Mouse (Mus musculus): ENCODE data around the gene 4930470P17Rik. TPM values are rescaled to one million over a fixed set of nuclear protein-coding genes. Genes with fewer than 3 reads are reported as not detected.

4930470P17Rik gene
- total and polyA plus RNA-seq, 3 experiments: not detected

- no peaks in the 10 kb centered on the region for H3K4me1 ChIP-seq (ENCODE audit: control insufficient read depth in 1 of 2, insufficient read depth in 2 of 2)
- DNase-seq (ENCODE audit: extremely low read depth): no peak
- H3K27ac ChIP-seq (ENCODE audit: insufficient read depth, low read depth): no peak overlapping the region
- dilution Hi-C loops (cut with MboI; ENCODE audit: extremely low pct_ligation_motif_present, extremely low pct_unique_long_range_greater_than_20kb, low sequenced_read_pairs): no loop called here
- in situ Hi-C loops (cut with MboI; ENCODE audit: low pct_ligation_motif_present, low pct_unique_long_range_greater_than_20kb, low sequenced_read_pairs): no loop called here
- no peak for TF ChIP-seq POLR2A (IDR thresholded peaks at IDR 0.05; ENCODE audit: low read depth, low read length)
- no peak for TF ChIP-seq EP300 (IDR thresholded peaks at IDR 0.05; ENCODE audit: low read length)
- TF ChIP-seq RCOR1 (conservative IDR thresholded peaks at IDR 0.05; ENCODE audit: low read depth, low read length): no peak
- no peak for TF ChIP-seq GABPA (IDR thresholded peaks at IDR 0.05; ENCODE audit: insufficient replicate concordance, low read depth, low read length)
- TF ChIP-seq KAT2A (IDR thresholded peaks at IDR 0.05; ENCODE audit: insufficient replicate concordance, low read length): no peak
- no peak for TF ChIP-seq ZNF384 (IDR thresholded peaks at IDR 0.05; ENCODE audit: low read depth, low read length)
- TF ChIP-seq MAFK (IDR thresholded peaks at IDR 0.05; ENCODE audit: insufficient replicate concordance, low read length): no peak
- TF ChIP-seq JUND (conservative IDR thresholded peaks at IDR 0.05; ENCODE audit: low read depth, low read length): no peak
- TF ChIP-seq IRF4 (IDR thresholded peaks at IDR 0.05; ENCODE audit: low read depth, low read length): no peak
- TF ChIP-seq SIN3A (IDR thresholded peaks at IDR 0.05; ENCODE audit: low read length): no peak
- TF ChIP-seq BHLHE40 (IDR thresholded peaks at IDR 0.05; ENCODE audit: low read depth, low read length): no peak
- TF ChIP-seq USF1 (IDR thresholded peaks at IDR 0.05; ENCODE audit: low read depth, low read length): no peak
- no peak for TF ChIP-seq MAZ (IDR thresholded peaks at IDR 0.05; ENCODE audit: low read depth, low read length)
- TF ChIP-seq JUN (IDR thresholded peaks at IDR 0.05; ENCODE audit: insufficient read depth, low read depth, low read length): no peak
- no peak for TF ChIP-seq MYC (IDR thresholded peaks at IDR 0.05; ENCODE audit: low read depth, low read length)
- TF ChIP-seq MAX (IDR thresholded peaks at IDR 0.05; ENCODE audit: low read length): no peak
- no peak for TF ChIP-seq NRF1 (IDR thresholded peaks at IDR 0.05; ENCODE audit: low read depth, low read length)
- no peak for TF ChIP-seq TCF12 (IDR thresholded peaks at IDR 0.05; ENCODE audit: low read depth, low read length)
- H3K79me2 ChIP-seq (replicated peaks; ENCODE audit: control insufficient read depth, extremely low read depth, insufficient read depth, poor library complexity, severe bottlenecking): no peaks in the 10 kb centered on the region
- no peaks in the 10 kb centered on the region for H3K27me3 ChIP-seq (replicated peaks)
- H3K9me3 ChIP-seq (replicated peaks; ENCODE audit: low read length): peaks cover 67% of the 10 kb centered on the region
- no peak overlapping the region for H3K9ac ChIP-seq (ENCODE audit: insufficient read depth, low read depth)
- H3K36me3 ChIP-seq (replicated peaks in 1 of 2; ENCODE audit: control insufficient read depth in 1 of 2, insufficient read depth in 1 of 2, low read length in 1 of 2): no peaks in the 10 kb centered on the region
- H3K4me2 ChIP-seq (ENCODE audit: insufficient read depth, low read depth, poor library complexity, severe bottlenecking): no peak overlapping the region
- peak overlapping the region in 1 of 3 experiments; percentile 0 for H3K4me3 ChIP-seq (replicated peaks in 1 of 3; ENCODE audit: low read depth in 2 of 3, low read length in 2 of 3, poor library complexity in 1 of 3)
Observed at GRCm38 (mm10) chr2:170632998-170633622, 31.3 kb upstream of the 4930470P17Rik start.

- no peaks in the 10 kb centered on the region for H3K4me1 ChIP-seq (ENCODE audit: control insufficient read depth in 1 of 2, insufficient read depth in 2 of 2)
- no peaks in the 10 kb centered on the region for H3K36me3 ChIP-seq (replicated peaks in 1 of 2; ENCODE audit: control insufficient read depth in 1 of 2, insufficient read depth in 1 of 2, low read length in 1 of 2)
- no peak overlapping the region for H3K9ac ChIP-seq (ENCODE audit: insufficient read depth, low read depth)
- peaks cover 67% of the 10 kb centered on the region for H3K9me3 ChIP-seq (replicated peaks; ENCODE audit: low read length)
- H3K79me2 ChIP-seq (replicated peaks; ENCODE audit: control insufficient read depth, extremely low read depth, insufficient read depth, poor library complexity, severe bottlenecking): no peaks in the 10 kb centered on the region
- no peak overlapping the region for H3K27ac ChIP-seq (ENCODE audit: insufficient read depth, low read depth)
- H3K4me3 ChIP-seq (replicated peaks in 1 of 3; ENCODE audit: low read depth in 2 of 3, low read length in 2 of 3, poor library complexity in 1 of 3): no peak overlapping the region
- in situ Hi-C loops (cut with MboI; ENCODE audit: low pct_ligation_motif_present, low pct_unique_long_range_greater_than_20kb, low sequenced_read_pairs) (no loop called here), dilution Hi-C loops (cut with MboI; ENCODE audit: extremely low pct_ligation_motif_present, extremely low pct_unique_long_range_greater_than_20kb, low sequenced_read_pairs) (no loop called here)
- no peak overlapping the region for H3K4me2 ChIP-seq (ENCODE audit: insufficient read depth, low read depth, poor library complexity, severe bottlenecking)
- H3K27me3 ChIP-seq (replicated peaks): no peaks in the 10 kb centered on the region
- DNase-seq (ENCODE audit: extremely low read depth): no peak
- TF ChIP-seq NRF1 (IDR thresholded peaks at IDR 0.05; ENCODE audit: low read depth, low read length) (no peak), GABPA (IDR thresholded peaks at IDR 0.05; ENCODE audit: insufficient replicate concordance, low read depth, low read length) (no peak), MEF2A (IDR thresholded peaks at IDR 0.05; ENCODE audit: borderline replicate concordance, low read depth, low read length) (no peak), USF2 (conservative IDR thresholded peaks at IDR 0.05; ENCODE audit: low read depth, low read length) (no peak), PAX5 (IDR thresholded peaks at IDR 0.05; ENCODE audit: low read length) (no peak), HCFC1 (IDR thresholded peaks at IDR 0.05; ENCODE audit: low read depth, low read length) (no peak), CHD2 (IDR thresholded peaks at IDR 0.05; ENCODE audit: low read length) (no peak), MAX (IDR thresholded peaks at IDR 0.05; ENCODE audit: low read length) (no peak), MAFK (IDR thresholded peaks at IDR 0.05; ENCODE audit: insufficient replicate concordance, low read length) (no peak), EP300 (IDR thresholded peaks at IDR 0.05; ENCODE audit: low read length) (no peak), RCOR1 (conservative IDR thresholded peaks at IDR 0.05; ENCODE audit: low read depth, low read length) (no peak), TBP (conservative IDR thresholded peaks at IDR 0.05; ENCODE audit: low read depth, low read length) (no peak)
Observed at GRCm38 (mm10) chr2:170632386-170632785, 30.6 kb upstream of the 4930470P17Rik start.

Measured in CH12.LX (cell line).